26 mouse cellular contexts compared by ENCODE assay signal in genomic region chr16:31148891-31149290, GRCm38 (mm10).
"Had no signal": no experiment of that assay in that cellular context is flagged by ENCODE, and none has a peak within 500 bp of the region (broad histone marks: within the 10 kb centered on the region; RNA-seq: fewer than 3 reads in every experiment).

No protein-coding gene starts in this region.

- H3K9ac ChIP-seq: heart, embryonic 13.5 days; heart, embryonic 15.5 days; hindbrain, embryonic 13.5 days; hindbrain, embryonic 15.5 days; kidney, embryonic 15.5 days; limb, embryonic 13.5 days; limb, embryonic 15.5 days; liver, embryonic 12.5 days had no signal

- H3K9me3 ChIP-seq: heart, embryonic 13.5 days; heart, embryonic 15.5 days; hindbrain, embryonic 13.5 days; hindbrain, embryonic 15.5 days; kidney, embryonic 15.5 days; limb, embryonic 13.5 days; limb, embryonic 15.5 days; liver, embryonic 12.5 days had no signal

- ATAC-seq: hindbrain, postnatal 0 days; intestine, embryonic 16.5 days; liver, embryonic 12.5 days had no signal

- H3K4me1 ChIP-seq: heart, embryonic 13.5 days; heart, embryonic 15.5 days; hindbrain, embryonic 13.5 days; hindbrain, embryonic 15.5 days; kidney, embryonic 15.5 days; limb, embryonic 13.5 days; limb, embryonic 15.5 days; liver, embryonic 12.5 days had no signal

- DNase-seq: gastrocnemius, postnatal 14 days; gastrocnemius, postnatal 36 days; heart, adult 11 months; heart, adult 2 months; heart, postnatal 14 days; heart, postnatal 36 days; kidney, adult 11 months; kidney, adult 2 months; kidney, adult 9 months; kidney, postnatal 14 days; kidney, postnatal 36 days; layer of hippocampus, adult 9-11 months; layer of hippocampus, postnatal 36 days; left cerebral cortex, postnatal 4 days had no signal

- H3K36me3 ChIP-seq: heart, embryonic 15.5 days had no signal

- H3K27ac ChIP-seq: heart, adult 2 months; heart, embryonic 13.5 days; heart, embryonic 15.5 days; hindbrain, embryonic 13.5 days; hindbrain, embryonic 15.5 days; hindbrain, postnatal 0 days; kidney, embryonic 15.5 days; kidney, postnatal 0 days; limb, embryonic 13.5 days; limb, embryonic 15.5 days; liver, embryonic 12.5 days had no signal

- H3K4me3 ChIP-seq: heart, adult 2 months; heart, embryonic 13.5 days; heart, embryonic 15.5 days; hindbrain, embryonic 13.5 days; hindbrain, embryonic 15.5 days; kidney, embryonic 15.5 days; limb, embryonic 13.5 days; limb, embryonic 15.5 days; liver, embryonic 12.5 days had no signal

- H3K27me3 ChIP-seq: heart, embryonic 13.5 days; heart, embryonic 15.5 days; hindbrain, embryonic 13.5 days; hindbrain, embryonic 15.5 days; kidney, embryonic 15.5 days; limb, embryonic 13.5 days; limb, embryonic 15.5 days; liver, embryonic 12.5 days had no signal

- H3K4me2 ChIP-seq: heart, embryonic 11.5 days; heart, embryonic 13.5 days; heart, embryonic 15.5 days; hindbrain, embryonic 13.5 days; hindbrain, embryonic 15.5 days; kidney, embryonic 15.5 days; limb, embryonic 13.5 days; limb, embryonic 15.5 days; liver, embryonic 12.5 days had no signal
